Mouse (Mus musculus): ENCODE data around the gene Guca2b. TPM values are rescaled to one million over a fixed set of nuclear protein-coding genes. Genes with fewer than 3 reads are reported as not detected.
"Not testable (repeated sequence)": the region's sequence is repeated elsewhere in the genome, so short reads cannot be mapped to it uniquely, and the experiment has no call there.

Gene Guca2b
- total RNA-seq, 2 experiments from 2014 or later, result 0.89 TPM; not detected in 1

- no peak for DNase-seq
- intact Hi-C loops (cut with DNase I), result no loop called here
Measured at GRCm38 (mm10) chr4:119662151-119662550, 3.4 kb upstream of the Guca2b start.

- DNase-seq, result no peak
- intact Hi-C loops (cut with DNase I), result no loop called here
Measured at GRCm38 (mm10) chr4:119660007-119660406, 1.3 kb upstream of the Guca2b start.

GRCm38 (mm10) chr4:119658246-119658645 lies 508 bp downstream of the Guca2b start:
- no peak for DNase-seq
- intact Hi-C loops (cut with DNase I), result no loop called here

GRCm38 (mm10) chr4:119657011-119657410 lies 1.7 kb downstream of the Guca2b start:
- DNase-seq, result no peak
- intact Hi-C loops (cut with DNase I), result no loop called here

GRCm38 (mm10) chr4:119642666-119643065 lies 16.1 kb downstream of the Guca2b start:
- intact Hi-C loops (cut with DNase I), result no loop called here
- no peak for DNase-seq

DNA sequence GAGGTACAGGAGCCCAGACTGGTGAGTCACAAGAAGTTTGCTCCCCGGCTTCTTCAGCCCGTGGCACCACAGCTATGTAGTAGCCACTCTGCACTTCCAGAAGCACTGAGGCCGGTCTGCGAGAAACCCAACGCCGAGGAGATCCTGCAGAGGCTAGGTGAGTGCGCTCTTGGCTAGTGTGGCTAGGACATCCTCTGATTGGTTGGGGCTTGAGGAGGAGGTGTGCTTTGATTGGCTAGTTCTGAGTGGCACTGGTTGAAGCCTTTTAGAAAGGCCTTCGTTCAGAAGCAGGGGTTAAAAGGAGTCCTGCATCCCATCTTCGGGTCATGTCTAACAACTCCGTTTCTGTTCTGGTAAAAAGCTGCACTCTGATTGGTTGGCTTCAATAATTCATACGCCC lies 20.1 kb downstream of the Guca2b start:
- DNase-seq, result no peak

DNA sequence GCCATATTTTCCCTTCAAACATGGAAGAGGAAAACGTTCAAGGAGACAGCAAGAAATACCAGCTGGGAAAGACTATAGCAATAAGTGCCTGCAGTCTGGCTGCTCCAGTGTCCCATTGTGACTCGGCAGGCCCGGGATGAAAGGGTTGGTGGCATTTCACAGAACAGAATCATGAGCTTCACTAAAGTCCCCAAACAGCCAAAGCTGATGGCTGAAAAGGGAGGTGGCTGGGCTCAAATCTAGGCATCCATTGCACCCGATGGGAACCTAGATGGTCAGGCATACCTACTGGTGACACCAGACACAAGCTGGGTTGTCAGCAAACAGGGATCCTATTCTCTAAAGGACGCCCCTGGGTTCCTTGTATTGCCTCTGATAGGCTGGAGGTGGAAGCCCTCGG lies 20.8 kb downstream of the Guca2b start:
- intact Hi-C loops (cut with DNase I), result no loop called here
- DNase-seq, result no peak

More for the DNA sequence above, 20.1 kb downstream of the Guca2b start:
- intact Hi-C loops (cut with DNase I), result no loop called here

- intact Hi-C loops (cut with DNase I), result no loop called here
- no peak for DNase-seq
Measured at GRCm38 (mm10) chr4:119637176-119637845, 21.4 kb downstream of the Guca2b start, which contains the start of gene Guca2a. Guca2a (plus strand) TSS chr4:119637704.

- intact Hi-C loops (cut with DNase I), result no loop called here
- DNase-seq, result no peak
Measured at GRCm38 (mm10) chr4:119636731-119637130, 22.0 kb downstream of the Guca2b start.

DNA sequence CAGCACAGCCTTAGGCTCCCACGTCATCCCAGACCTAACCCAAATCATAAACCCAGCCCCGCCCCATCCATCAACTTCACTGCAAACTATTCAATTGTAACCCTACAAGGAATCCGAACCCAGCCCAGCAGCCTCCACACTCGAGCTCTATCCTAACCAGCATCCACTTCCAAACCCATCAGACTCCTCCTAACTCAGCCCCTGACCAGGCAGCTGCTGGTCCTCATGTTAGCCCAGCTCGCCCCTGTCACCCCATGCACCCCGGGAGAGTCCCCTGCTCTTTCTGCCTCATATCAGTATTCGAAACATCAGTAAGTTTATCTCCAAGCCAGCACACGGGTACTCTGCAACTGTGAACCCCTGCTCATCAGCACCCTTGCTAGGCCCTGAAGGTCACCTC lies 23.1 kb downstream of the Guca2b start:
- intact Hi-C loops (cut with DNase I), result no loop called here
- DNase-seq, result no peak

GRCm38 (mm10) chr4:119634908-119635660 lies 23.7 kb downstream of the Guca2b start:
- intact Hi-C loops (cut with DNase I), result loop anchor here (5.0 kb wide), 1 partner anchor 172 kb away; no protein-coding TSS in a partner anchor
- DNase-seq, result no peak

- intact Hi-C loops (cut with DNase I), result loop anchor here (5.0 kb wide), 1 partner anchor 173 kb away; no protein-coding TSS in a partner anchor
Measured at GRCm38 (mm10) chr4:119633948-119634347, 24.8 kb downstream of the Guca2b start.

DNA sequence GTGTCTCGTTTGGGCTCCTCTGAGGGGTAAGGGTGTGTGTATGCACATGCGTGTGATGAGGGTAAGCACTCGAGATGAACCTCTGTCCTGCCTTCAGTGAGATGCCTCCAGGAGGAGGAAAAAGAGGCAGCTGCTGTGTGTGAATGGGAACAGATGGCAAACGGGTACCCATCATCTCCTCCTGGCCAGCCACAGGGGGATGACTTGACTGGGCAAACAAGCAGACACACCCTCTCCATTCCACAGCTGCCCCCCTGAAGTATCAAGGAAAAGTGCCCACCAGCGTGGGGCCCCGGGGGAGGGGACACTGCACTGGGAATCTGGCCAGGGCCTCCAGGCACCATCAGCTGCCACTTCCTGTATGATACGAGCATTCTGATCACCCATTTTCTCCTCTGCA lies 25.4 kb downstream of the Guca2b start:
- DNase-seq, result no peak
- intact Hi-C loops (cut with DNase I), result loop anchor here (5.0 kb wide), 1 partner anchor 174 kb away; no protein-coding TSS in a partner anchor

More at GRCm38 (mm10) chr4:119633948-119634347, 24.8 kb downstream of the Guca2b start:
- DNase-seq, result no peak

DNA sequence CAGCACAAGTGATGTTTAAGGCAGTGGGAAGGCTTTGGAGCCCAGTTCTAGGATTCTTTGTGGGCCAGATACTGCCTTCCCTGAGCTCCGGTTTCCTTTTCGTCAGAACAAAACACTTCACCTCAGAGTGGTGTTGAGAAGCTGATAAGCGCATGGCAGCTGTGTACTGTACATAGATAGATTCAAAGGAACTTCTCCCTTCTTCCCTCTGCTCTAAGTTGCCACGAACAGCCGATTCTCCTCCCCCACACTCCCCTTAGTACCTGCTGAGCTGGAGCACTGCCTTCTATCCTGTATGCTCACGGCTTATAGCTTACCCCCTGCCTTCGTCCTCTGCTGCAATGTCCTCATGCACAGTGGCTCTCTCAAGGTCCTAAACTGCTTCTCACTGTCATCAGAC lies 26.0 kb downstream of the Guca2b start:
- DNase-seq, result no peak
- intact Hi-C loops (cut with DNase I), result loop anchor here (5.0 kb wide), 1 partner anchor 175 kb away; no protein-coding TSS in a partner anchor

DNA sequence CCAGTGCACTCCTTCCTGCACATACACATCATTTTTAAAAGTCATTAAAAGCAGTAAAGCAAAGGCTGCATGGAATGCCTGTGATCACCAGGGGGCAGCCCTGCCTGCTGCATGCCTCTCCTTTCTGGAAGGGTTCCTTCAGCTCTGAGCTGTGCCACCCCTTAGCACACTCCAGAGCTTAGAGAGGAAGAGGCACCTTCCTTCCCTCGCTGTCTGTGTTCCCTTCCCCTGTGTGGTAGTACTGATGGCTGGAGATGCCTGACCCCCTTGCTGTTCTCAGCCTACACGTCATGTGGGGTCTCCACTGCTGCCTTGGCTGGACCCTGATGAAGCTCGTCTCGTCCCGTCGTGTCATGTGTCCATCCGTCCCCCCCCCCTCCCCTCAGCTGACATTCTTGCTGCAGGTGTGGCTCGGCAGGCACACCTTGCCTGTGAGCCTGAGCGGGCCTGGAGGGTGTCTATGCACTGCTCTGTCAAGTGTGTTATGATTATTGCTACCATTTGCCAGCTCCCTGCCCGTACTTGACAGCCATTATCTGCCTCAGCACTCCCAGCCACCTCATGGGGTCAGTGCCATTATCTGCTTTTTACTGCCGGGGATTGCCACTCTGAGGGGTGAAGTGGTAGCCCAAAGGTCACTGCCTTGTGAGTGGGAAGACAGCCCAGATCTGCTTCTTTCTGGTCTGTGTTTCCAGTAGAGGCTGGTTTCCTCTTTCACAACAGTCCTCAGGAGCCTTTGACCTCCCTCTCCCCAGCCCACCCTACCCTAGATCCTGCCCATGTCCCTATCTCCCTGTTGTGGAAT lies 27.4 kb downstream of the Guca2b start:
- intact Hi-C loops (cut with DNase I), result loop anchor here (1.0 to 5.0 kb wide), 2 partner anchors 36 to 176 kb away; no protein-coding TSS in a partner anchor
- peak; percentile 33 to 46 for DNase-seq

DNA sequence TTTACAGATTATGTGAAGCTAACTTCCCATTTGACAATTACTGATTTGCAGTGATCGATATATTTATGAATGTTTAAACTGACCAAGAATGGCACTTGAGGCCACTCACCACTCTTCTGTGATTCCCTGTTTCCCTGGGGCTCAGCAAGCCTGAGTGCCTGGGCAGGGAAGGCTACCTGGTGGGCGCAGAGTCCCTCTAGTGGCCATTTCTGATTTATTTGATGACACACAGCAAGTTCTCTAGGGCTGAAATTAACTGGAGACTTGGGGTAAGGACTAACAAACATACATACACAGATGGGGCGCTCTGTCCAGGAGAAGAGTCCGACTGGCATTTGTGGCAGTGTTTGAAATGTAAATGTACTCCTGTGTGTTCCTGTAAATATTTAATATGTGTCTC lies 30.4 kb downstream of the Guca2b start:
- DNase-seq, result not testable (repeated sequence)
- intact Hi-C loops (cut with DNase I), result loop anchor here (5.0 kb wide), 2 partner anchors 196 to 381 kb away; no protein-coding TSS in a partner anchor

DNA sequence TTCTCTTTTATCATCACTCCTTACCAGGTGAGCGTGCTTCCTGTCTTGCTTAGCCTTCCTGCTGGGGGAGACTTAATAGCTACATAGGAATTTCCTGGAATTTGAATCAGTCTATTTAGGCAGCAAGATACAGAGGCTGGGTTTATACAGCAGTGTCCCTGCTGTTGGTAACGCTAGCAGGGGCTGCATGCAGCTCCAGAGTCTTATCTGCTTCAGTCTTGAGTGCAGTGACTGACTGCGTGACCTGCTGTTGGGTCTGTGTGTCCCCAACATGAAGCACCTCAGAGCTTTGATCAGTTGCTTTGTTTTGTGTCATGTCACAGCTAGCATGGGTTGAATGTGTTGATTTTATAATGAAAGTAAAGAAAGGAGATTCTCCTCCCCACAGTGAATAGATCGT lies 31.4 kb downstream of the Guca2b start:
- intact Hi-C loops (cut with DNase I), result loop anchor here (5.0 kb wide), 2 partner anchors 195 to 380 kb away; no protein-coding TSS in a partner anchor
- DNase-seq, result no peak

DNA sequence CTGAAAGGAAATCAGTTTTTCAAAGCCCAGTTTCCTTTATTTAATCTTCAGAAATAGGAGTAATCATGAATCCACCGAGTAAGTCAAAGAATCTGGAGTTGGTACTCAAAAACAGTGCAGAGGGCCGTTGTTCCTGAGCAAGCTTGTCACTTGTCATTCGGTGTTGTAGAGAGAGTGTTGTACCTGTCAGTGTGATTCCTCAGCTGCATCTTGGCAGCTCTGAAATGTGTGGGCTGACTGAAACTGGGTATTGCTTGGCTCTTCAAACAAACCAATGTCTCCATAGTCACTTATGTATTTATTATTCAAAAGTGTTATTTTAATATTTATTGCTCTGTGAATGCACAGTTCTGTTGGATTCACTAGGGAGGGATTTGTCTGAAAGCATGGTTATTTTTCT lies 31.9 kb downstream of the Guca2b start:
- intact Hi-C loops (cut with DNase I), result loop anchor here (5.0 kb wide), 2 partner anchors 195 to 380 kb away; no protein-coding TSS in a partner anchor
- DNase-seq, result no peak

GRCm38 (mm10) chr4:119626081-119626645 lies 32.6 kb downstream of the Guca2b start:
- DNase-seq, result no peak
- intact Hi-C loops (cut with DNase I), result loop anchor here (5.0 kb wide), 2 partner anchors 194 to 379 kb away; no protein-coding TSS in a partner anchor

- DNase-seq, result no peak
- intact Hi-C loops (cut with DNase I), result no loop called here
Measured at GRCm38 (mm10) chr4:119614724-119615123, 44.0 kb downstream of the Guca2b start.

Data from heart, postnatal 36 days (tissue).